Mouse (Mus musculus): ENCODE measurements around the gene Pdgfra.

Gene Pdgfra

DNA sequence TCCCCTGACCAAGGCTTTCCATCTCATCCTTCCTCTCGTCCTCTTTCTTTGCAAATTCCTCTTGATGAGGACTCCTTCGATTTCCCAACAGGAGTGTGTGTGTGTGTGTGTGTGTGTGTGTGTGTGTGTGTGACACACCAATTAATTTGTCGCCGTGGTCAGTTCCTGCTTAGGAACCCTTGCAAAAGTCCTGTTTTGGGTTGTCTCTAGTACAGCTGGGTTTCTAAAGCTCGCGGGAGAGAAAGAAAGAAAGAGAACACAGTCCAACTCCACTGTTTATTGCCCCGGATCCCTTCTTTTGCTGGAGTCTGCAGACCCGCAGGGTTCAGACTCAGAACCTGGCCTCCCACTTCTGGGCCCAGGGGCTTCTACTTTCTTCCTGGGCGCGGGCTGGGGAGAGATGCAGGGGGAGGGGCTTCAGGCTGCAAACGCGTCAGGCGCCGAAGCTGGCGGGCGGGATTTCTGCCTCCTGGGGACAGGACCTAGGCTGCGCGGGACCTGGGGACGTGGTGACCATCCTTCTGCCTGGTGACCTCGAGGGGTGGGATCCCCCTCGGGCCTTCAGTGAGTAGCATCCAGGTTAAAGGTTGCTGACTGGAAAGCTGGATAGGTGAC is 2.6 kb downstream of the Pdgfra start:
- in situ Hi-C loops (cut with MboI, MseI) = loop anchor here (5.0 to 25.0 kb wide), 4 partner anchors 362 to 842 kb away; no protein-coding TSS in a partner anchor

GRCm38 (mm10) chr5:75155281-75155680 is 3.2 kb downstream of the Pdgfra start:
- in situ Hi-C loops (cut with MboI, MseI) = loop anchor here (5.0 to 25.0 kb wide), 4 partner anchors 363 to 843 kb away; no protein-coding TSS in a partner anchor

DNA sequence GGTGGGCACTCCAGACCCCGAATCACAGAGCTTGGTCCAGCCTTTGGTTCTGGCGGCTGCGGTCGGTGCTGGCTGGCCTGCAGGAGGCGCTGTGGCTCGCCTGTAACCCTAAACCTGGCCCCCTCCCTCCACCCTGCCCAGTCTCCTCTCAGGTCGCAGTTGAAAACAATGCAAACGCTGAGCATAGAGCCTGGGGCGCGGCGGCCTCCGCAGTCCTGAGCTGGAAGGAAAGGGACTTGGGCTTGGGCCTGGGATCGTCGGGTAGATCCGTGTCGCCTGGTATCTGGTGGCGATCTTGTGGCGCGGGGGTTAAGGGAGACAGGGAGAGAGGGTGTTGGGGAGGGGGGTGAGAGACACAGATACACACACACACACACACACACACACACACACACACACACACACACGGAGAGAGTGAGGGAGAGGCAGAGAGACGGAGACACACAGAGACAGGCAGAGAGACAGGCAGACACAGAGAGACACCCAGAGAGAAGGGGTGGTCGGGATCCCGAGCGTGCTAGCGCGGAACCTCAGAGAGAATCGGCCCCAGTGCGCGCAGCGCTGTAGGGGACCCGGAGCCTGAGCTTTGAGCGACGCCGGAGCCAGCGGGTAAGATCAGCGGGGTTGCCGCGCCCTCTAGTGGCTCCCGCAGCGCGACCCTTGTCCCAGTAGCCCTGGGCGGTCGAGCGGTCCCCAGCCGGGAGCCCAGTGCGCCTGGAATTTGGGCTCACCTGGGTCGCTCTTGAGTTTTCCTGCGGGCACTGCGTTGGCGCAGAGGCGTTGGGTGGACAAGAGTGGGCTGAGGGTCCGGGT is 3.9 kb downstream of the Pdgfra start:
- in situ Hi-C loops (cut with MboI, MseI) = loop anchor here (5.0 to 25.0 kb wide), 4 partner anchors 364 to 844 kb away; no protein-coding TSS in a partner anchor

GRCm38 (mm10) chr5:75156554-75157036 is 4.5 kb downstream of the Pdgfra start:
- in situ Hi-C loops (cut with MboI, MseI) = loop anchor here (5.0 to 25.0 kb wide), 4 partner anchors 364 to 844 kb away; no protein-coding TSS in a partner anchor

DNA sequence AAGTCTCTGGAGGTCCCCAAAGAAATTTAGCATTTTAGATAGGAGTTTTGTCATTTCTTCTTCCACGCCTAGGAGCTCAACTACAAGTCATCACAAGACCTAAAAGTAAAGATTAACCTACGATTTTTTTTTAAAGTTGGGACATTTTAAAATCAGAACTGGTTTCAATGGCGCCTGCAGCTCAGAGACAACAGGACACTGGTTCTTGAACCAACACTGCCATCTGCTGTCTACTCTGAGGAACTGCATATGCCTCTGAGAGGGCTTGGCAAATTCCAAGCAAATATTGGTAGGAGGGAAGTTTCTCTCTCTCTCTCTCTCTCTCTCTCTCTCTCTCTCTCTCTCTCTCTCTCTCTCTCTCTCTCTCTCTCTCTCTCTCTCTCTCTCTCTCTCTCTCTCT is 4.9 kb downstream of the Pdgfra start:
- in situ Hi-C loops (cut with MboI, MseI) = loop anchor here (5.0 to 25.0 kb wide), 4 partner anchors 365 to 845 kb away; no protein-coding TSS in a partner anchor

GRCm38 (mm10) chr5:75160530-75161170 is 8.6 kb downstream of the Pdgfra start:
- in situ Hi-C loops (cut with MboI, MseI) = loop anchor here (25.0 kb wide), 2 partner anchors 748 to 848 kb away; no protein-coding TSS in a partner anchor

GRCm38 (mm10) chr5:75161586-75161985 is 9.5 kb downstream of the Pdgfra start:
- in situ Hi-C loops (cut with MboI, MseI) = loop anchor here (25.0 kb wide), 2 partner anchors 749 to 849 kb away; no protein-coding TSS in a partner anchor

DNA sequence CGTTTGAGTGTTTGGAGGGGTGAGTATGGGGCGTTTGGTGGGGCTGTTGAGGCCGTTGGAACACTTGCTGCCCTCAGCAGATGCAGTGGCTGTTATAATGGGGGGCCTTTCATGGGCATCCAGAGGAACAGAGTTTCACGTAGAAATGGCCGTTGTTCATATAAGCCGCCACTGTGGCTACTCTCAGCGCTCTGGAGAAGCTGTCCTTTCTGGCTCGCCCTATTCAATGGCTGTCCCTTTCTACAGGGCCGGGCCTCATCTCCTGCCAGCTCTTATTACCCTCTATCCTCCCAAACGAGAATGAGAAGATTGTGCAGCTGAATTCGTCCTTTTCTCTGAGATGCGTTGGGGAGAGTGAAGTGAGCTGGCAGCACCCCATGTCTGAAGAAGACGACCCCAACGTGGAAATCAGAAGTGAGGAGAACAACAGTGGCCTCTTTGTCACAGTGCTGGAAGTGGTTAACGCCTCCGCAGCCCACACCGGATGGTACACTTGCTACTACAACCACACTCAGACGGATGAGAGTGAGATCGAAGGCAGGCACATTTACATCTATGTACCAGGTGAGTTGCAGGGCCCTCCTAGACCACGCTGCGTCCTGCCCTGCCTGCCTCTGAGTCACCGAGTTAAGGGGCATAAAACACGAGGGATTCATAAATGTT is 11.3 kb downstream of the Pdgfra start:
- in situ Hi-C loops (cut with MboI, MseI) = loop anchor here (25.0 kb wide), 2 partner anchors 751 to 851 kb away; no protein-coding TSS in a partner anchor

DNA sequence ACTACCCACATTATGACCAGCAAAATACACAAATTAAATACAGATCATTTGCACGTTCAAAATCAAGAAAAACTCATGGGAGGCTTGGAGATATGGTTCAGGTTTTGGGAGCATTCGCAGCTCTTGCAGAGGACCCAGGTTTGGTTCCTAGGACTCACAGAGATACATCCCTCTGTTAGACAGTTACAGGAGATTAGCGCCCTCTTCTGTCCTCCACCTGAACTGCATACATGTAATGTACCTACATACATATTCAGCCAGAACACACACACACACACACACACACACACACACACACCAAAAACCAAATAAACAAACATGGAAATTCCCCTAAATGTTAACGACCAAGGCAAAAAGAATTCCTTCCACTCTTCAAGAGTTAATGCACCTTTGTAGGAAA is 12.6 kb downstream of the Pdgfra start:
- in situ Hi-C loops (cut with MboI, MseI) = loop anchor here (25.0 kb wide), 2 partner anchors 752 to 852 kb away; no protein-coding TSS in a partner anchor

DNA sequence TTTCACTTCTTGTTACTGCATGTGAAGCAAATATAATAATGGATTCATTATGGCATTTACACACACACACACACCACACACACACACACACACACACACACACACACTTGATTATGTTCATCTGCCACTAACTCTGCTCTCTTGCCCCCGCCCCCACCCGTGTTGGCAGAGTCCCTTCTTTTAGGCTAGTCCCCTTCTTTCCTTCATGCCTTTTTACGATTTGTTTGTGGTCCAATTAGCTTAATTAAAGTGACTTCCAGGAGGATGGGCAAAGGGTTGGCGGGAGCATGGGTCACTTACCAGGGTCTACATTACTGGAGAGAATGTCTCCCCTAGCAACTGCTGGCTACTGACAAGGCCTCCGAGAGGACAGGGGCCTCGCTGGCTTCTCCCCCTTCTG is 17.7 kb downstream of the Pdgfra start:
- in situ Hi-C loops (cut with MboI, MseI) = loop anchor here (25.0 kb wide), 2 partner anchors 758 to 858 kb away; no protein-coding TSS in a partner anchor

- in situ Hi-C loops (cut with MboI, MseI) = loop anchor here (25.0 kb wide), 2 partner anchors 760 to 860 kb away; no protein-coding TSS in a partner anchor
Measured at GRCm38 (mm10) chr5:75171859-75172258, 19.8 kb downstream of the Pdgfra start.

- in situ Hi-C loops (cut with MboI, MseI) = no loop called here
Measured at GRCm38 (mm10) chr5:75179249-75179648, 27.2 kb downstream of the Pdgfra start.

DNA sequence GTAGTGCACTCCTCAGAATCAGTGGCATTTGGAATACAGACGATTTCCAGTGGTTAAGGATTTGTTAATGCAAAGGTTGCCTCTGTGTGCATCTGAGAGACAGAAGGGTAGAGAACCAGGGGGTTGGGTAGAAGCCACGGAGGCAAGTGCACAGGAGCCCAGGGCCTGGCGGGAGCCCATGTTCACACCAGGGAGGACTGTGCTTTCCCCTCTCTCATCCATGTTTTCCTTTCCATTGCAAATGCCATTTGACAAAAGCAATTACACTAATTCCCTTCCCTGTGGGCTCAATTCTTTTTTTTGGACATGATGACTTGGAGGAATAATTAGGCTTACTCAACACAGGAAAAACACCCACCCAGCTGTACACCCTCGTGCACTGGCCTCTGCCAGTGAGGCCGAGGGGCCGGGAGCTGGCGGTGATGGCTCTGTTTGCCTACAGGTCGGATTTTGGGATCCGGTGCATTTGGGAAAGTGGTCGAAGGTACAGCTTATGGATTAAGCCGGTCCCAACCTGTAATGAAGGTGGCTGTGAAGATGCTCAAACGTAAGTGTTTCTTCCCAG is 27.7 kb downstream of the Pdgfra start:
- in situ Hi-C loops (cut with MboI, MseI) = no loop called here

GRCm38 (mm10) chr5:75183653-75184052 is 31.6 kb downstream of the Pdgfra start:
- in situ Hi-C loops (cut with MboI, MseI) = no loop called here

DNA sequence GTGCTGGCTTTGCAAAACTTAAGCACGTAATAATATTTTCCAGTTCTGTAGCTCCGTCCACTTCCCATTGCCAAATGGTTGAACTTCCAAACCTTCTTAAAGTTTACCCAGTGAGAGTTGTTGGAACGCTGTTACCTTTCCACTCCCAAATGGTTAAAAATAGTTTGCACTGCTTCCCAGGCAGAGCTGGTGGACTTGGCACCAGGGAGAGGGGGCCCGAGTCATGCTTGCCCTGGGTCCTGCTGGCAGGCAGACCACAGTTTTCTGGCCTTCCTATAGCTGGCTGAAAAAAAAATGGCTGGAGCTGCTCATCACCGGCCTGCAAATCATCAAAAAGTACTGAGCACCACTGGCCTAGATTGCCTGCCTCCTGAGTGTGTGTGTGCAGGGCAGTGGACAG is 32.0 kb downstream of the Pdgfra start:
- in situ Hi-C loops (cut with MboI, MseI) = no loop called here

DNA sequence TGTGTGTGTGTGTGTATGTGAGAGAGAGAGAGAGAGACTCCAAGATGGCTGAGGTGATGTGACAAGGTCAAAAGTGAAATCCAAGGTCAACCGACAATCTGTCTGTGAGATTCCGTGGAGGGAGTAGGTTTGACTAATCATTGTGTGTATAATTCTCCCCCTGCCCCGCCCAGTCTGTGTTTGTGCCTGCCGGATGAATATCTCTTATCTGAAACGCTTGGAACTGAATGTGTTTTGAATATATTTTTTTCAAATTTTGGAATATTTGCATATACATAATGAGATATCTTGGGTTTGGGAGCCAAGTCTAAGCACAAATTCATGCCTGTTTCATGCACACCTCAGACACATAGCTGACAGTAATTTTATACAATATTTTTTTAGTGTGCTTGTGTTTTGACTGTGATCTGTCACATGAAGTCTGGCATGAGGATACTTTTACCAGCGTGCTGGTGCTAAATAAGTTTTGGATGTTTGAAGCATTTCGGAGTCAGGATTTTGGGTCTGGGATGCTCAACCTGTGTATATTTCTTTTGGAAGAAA is 32.7 kb downstream of the Pdgfra start:
- in situ Hi-C loops (cut with MboI, MseI) = no loop called here

DNA sequence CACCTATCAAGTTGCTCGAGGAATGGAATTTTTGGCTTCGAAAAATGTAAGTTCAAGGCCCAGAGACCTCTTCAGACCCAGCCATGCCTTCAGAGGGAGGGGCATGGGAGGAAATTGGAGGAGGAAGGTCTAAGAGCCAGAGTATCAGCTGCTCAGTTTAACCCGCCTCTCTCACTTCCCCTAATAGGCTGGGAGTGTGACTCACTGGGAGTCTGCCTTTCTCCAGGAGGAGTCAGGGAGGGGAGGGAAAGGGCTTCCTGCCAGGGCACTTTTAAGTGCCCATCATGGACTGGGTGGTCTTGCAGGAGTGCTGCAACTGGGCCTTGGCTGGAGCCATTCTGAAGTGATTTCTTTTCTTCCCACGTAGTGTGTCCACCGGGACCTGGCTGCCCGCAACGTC is 33.5 kb downstream of the Pdgfra start:
- in situ Hi-C loops (cut with MboI, MseI) = no loop called here

DNA sequence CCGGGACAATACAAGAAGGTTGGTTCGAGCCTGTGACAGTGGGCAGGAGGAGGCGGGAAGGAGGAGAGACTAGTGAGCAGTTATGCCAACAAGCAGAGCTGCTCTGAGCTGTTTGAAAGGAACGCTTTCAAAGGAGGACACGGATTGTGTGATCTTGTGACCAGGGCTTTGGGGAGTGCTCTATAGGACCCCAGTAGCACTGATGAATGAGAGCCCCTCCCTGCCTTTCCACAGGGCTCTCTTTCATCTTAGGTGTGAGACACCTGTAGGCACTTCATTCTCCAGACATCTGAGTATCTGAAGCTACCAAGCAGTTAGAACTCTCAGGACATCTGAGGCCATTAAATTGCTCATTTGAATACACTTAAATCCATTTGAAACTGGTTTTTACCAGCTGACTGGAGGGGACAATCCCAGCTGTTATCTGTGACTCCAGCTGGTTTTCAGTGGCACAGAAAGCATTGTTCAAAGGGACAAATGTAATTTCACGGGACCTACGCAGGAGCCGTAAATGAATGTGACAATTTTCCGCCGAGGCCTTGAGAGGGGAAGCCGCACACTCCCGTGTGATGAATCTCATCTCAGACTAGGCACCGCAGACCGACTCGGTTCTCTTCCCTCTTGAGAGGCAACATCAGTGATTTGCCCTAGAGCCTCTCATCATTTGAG is 37.4 kb downstream of the Pdgfra start:
- in situ Hi-C loops (cut with MboI, MseI) = no loop called here

DNA sequence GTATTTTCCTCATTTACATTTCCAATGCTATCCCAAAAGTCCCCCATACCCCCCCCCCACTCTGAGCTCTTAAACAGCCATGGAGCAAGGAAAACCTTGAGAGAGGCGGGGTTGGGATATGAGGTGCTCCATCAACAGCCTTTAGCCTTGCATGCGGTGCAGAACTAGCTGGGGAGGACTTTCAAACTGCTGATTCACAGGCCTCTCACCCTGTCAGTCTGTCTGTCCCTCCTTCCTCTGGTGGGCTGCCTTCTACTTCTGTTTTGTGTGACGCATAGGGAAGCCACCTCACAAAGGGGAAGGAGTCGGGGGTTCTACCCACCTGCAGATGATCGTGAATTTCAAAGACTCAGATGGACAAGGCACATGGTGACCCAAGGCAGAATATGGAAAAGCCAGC is 41.0 kb downstream of the Pdgfra start:
- in situ Hi-C loops (cut with MboI, MseI) = no loop called here

DNA sequence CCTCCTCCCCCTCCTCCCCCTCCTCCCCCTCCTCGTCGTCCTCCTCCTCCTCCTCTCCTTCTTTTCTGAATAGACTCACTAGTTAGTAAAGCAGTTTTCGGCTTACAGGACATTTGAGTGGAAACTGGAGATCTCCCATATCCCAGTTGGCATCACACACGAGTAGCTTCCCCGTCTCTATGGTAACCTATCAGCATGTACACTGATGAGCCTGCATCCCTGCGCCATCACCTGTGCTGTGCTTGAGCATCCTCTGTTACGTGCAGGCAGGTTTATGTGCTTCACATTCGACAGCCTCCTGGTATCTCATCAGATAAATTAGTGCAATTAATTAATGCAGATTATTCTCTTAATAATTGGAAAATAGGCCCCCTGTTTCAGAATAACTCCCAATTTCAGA is 46.3 kb downstream of the Pdgfra start:
- in situ Hi-C loops (cut with MboI, MseI) = no loop called here
